Mouse (Mus musculus): ENCODE measurements around the gene Lmnb2. TPM values are rescaled to one million over a fixed set of nuclear protein-coding genes. Genes with fewer than 3 reads are reported as not detected.

The Lmnb2 gene
- total RNA-seq, 2 experiments from 2014 or later = 20.8 to 21.9 TPM

DNA sequence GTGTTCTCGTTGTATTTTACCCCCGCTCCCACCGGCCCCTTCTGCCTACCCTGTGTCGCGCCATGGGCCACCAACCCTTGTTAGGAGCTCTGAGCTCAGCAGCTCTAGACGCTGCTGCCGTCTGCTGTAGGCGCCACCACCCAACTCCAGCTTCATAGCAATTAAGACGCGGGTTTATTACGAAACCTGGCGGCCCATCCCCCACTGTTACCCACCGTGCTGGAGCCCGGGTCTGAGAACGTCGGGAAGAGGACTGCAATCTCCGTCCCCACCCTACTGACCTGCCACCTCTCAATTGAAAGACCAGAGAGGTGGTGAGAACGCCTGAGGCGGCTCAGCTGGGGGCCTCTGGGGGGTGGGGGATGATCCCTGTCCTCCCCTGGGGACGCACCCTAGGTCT lies 14.2 kb upstream of the Lmnb2 start:
- no peak for TF ChIP-seq CTCF (conservative IDR thresholded peaks at IDR 0.05)
- H3K4me3 ChIP-seq = peak overlapping the region; percentile 65
- no peak overlapping the region; the same call in 1 of the 2 replicates for H3K27ac ChIP-seq
- DNase-seq (ENCODE audit: low spot score in 2 of 2) = no peak

DNA sequence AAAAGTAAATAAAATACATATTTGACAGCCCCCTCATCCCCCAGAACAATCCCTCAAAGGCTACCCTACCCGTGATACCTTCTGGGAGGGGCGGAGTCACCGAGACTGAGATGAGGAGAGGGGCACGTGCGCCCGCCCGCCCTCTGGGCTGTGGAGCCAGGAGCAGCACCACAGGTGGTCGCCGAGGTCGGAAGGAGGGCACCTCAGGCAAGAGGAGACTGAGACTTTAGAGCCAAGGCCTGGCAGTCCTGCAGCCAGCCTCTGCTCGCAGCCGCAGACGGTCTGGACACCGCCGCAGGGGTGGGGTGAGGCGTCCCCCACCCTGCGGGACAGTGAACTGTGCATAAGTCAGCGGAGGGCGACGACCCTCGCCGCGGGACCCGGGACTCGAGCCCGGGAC lies 13.7 kb upstream of the Lmnb2 start:
- no peak for DNase-seq (ENCODE audit: low spot score in 2 of 2)
- H3K4me3 ChIP-seq = peak overlapping the region; percentile 65

GRCm38 (mm10) chr10:80931153-80931671 lies 13.2 kb upstream of the Lmnb2 start:
- no peak; the same call in 1 of the 2 replicates for TF ChIP-seq CTCF (conservative IDR thresholded peaks at IDR 0.05)
- Histone ChIP-seq H3K4me3 (peak overlapping the region; percentile 65), H3K27ac (peak overlapping the region; percentile 88; the same call in 1 of the 2 replicates)
- peak in 1 of 2 experiments; percentile 26 for DNase-seq (ENCODE audit: low spot score in 2 of 2)

More for the DNA sequence above, 13.7 kb upstream of the Lmnb2 start:
- 0 out of 2 replicates have a peak overlapping the region, but pooled peaks have one; percentile 88 for H3K27ac ChIP-seq
- no peak for TF ChIP-seq CTCF (conservative IDR thresholded peaks at IDR 0.05)

DNA sequence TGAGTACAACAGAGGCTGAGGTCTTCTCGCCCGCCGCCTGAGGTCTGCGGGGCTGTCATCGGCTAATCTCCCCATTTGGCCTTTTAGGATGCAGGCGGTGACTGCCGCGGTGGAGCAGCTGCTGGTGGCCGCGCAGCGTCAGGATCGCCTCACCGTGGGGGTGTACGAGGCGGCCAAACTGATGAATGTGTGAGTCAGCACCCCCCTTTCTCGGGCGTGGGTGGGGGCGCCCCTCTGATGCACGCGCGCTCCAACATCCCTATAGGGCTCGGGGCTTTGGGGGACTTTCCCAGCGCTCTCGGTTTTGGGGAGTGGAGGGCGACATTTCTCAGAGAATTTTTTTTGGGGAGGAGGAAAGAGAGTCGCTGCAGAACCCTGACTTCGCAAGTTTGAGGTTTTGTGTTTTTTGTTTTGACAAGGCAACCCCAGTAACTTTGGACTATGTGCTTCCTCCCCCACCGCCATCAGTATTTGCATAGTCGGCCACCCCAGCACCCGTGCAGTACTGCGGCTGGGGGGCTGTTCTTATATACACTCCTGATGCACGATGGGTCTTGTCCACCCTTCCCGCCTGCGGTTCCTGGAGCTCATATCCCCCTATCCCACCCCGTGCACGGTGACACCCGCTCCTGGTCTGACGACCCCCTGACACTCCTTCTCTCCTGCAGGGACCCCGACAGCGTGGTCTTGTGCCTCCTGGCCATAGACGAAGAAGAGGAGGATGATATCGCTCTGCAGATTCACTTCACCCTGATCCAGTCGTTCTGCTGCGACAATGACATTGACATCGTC lies 12.5 kb upstream of the Lmnb2 start:
- TF ChIP-seq CTCF (conservative IDR thresholded peaks at IDR 0.05) = no peak
- H3K4me3 ChIP-seq = peak overlapping the region; percentile 65
- DNase-seq (ENCODE audit: low spot score in 2 of 2) = peak in 1 of 2 experiments; percentile 60
- H3K27ac ChIP-seq = peak overlapping the region; percentile 88

GRCm38 (mm10) chr10:80929299-80930226 lies 11.5 kb upstream of the Lmnb2 start, which contains the start of gene Gadd45b:
TSS of gene Gadd45b (plus strand) at chr10:80930073.
- Histone ChIP-seq H3K27ac (peak within 1 kb of the TSS; percentile 97), H3K4me3 (peak within 1 kb of the TSS; percentile 76)
- DNase-seq (ENCODE audit: low spot score in 2 of 2) = peak; percentile 97 to 99
- no peak for TF ChIP-seq CTCF (conservative IDR thresholded peaks at IDR 0.05)

GRCm38 (mm10) chr10:80928586-80929298 lies 10.7 kb upstream of the Lmnb2 start:
- peak; percentile 77 for TF ChIP-seq CTCF (conservative IDR thresholded peaks at IDR 0.05)
- peak overlapping the region; percentile 76 for H3K4me3 ChIP-seq
- DNase-seq (ENCODE audit: low spot score in 2 of 2) = peak; percentile 92 to 95
- peak overlapping the region; percentile 97 for H3K27ac ChIP-seq

DNA sequence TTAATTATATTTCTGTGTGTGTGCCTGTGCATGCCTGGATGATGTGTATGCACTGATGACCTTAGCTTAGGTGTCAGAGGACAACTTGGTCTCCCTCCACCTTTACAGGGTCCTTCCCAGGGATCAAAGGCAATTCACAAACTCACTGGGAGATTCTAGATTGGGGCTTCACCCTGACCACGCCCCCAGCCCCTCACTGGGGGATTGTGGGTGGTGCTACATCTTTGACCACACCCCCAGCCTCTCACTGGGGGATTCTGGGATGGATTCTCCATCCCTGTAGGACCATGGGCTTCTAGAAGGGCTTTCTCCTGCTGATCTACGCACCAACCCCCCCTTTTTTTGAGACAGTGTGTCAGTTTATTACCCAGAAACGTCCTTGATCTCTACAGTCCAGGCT lies 7.4 kb upstream of the Lmnb2 start:
- no peak overlapping the region for H3K4me3 ChIP-seq
- no peak for DNase-seq (ENCODE audit: low spot score in 2 of 2)
- H3K27ac ChIP-seq = no peak overlapping the region
- TF ChIP-seq CTCF (conservative IDR thresholded peaks at IDR 0.05) = no peak

- no peak for DNase-seq (ENCODE audit: low spot score in 2 of 2)
- Histone ChIP-seq H3K4me3 (peak overlapping the region; percentile 26; the same call in 1 of the 2 replicates), H3K27ac (no peak overlapping the region)
- TF ChIP-seq CTCF (conservative IDR thresholded peaks at IDR 0.05) = no peak
Measured at GRCm38 (mm10) chr10:80921923-80922322, 3.9 kb upstream of the Lmnb2 start.

DNA sequence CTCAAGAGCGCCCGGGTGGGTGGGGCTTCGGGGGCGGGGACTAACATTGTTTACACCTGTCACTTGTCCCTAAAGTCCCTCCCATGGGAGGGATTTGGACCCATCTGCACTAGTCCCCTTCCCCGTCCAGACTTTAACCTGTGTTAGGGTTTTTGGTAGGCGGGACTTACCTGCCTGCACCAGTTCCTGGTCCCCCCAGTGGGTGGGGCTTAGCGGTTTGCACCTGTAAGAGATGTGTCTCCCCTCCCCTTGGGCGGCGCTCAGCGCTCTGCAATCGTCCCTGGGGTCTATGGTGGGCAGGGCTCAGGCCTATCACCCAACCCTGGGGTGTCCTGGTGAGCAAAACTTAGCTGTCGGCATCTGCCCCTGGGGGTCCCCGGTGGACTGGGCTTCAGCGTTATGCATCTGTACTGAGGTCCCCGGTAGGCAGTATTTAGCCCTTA lies 688 bp downstream of the Lmnb2 start:
- no peak for DNase-seq (ENCODE audit: low spot score in 2 of 2)
- no peak for TF ChIP-seq CTCF (conservative IDR thresholded peaks at IDR 0.05)
- peak overlapping the region; percentile 87 for H3K27ac ChIP-seq

GRCm38 (mm10) chr10:80915736-80916135 lies 2.3 kb downstream of the Lmnb2 start:
- TF ChIP-seq CTCF (conservative IDR thresholded peaks at IDR 0.05) = no peak
- DNase-seq (ENCODE audit: low spot score in 2 of 2) = no peak

More for the DNA sequence above, 688 bp downstream of the Lmnb2 start:
- peak overlapping the region; percentile 84 for H3K4me3 ChIP-seq

GRCm38 (mm10) chr10:80915260-80915659 lies 2.8 kb downstream of the Lmnb2 start:
- Histone ChIP-seq H3K27ac (no peak overlapping the region), H3K4me3 (no peak overlapping the region)
- TF ChIP-seq CTCF (conservative IDR thresholded peaks at IDR 0.05) = no peak
- DNase-seq (ENCODE audit: low spot score in 2 of 2) = no peak

More at GRCm38 (mm10) chr10:80915736-80916135, 2.3 kb downstream of the Lmnb2 start:
- Histone ChIP-seq H3K27ac (no peak overlapping the region), H3K4me3 (no peak overlapping the region)

GRCm38 (mm10) chr10:80914253-80914656 lies 3.8 kb downstream of the Lmnb2 start:
- H3K27ac ChIP-seq = no peak overlapping the region
- no peak for DNase-seq (ENCODE audit: low spot score in 2 of 2)
- TF ChIP-seq CTCF (conservative IDR thresholded peaks at IDR 0.05) = no peak
- H3K4me3 ChIP-seq = no peak overlapping the region
